Mouse (Mus musculus) G1E-ER4 (cell line): ENCODE measurements around the gene Klf1. TPM values are rescaled to one million over a fixed set of nuclear protein-coding genes. Genes with fewer than 3 reads are reported as not detected.

ENCODE experiments used
- GATA1 ChIP-seq: IDR thresholded peaks from one replicate; pipeline ENCODE4 v1.8.0; 2012; ENCODE audit warnings: low read length, inconsistent platforms
- polyA plus RNA-seq: library from polyadenylated mRNA; stranded (reverse); fragments of >175 nt; gene quantifications from 2 replicates; pipeline ENCODE4 v1.2.3, GENCODE M21; 2012

Gene Klf1
- 371 and 477 TPM in 2 replicates for polyA plus RNA-seq

DNA sequence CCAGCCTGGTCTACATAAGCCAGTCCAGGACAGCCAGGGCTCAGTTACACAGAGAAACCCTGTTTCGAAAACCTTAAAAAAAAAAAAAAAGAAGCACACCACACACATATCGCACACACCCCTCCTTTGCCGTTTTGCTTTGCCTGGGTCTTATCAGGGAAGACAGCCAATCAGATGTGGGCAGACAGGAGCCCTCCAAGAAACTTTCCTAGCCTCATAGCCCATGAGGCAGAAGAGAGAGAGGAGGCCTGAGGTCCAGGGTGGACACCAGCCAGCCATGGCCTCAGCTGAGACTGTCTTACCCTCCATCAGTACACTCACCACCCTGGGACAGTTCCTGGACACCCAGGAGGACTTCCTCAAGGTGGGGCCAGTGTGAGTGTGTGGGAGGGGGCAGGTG lies at the start of gene Klf1:
Gene Klf1 (plus strand): TSS at position 177 of the 400 bp plus-strand sequence.
- peak; percentile 56 for TF ChIP-seq GATA1

DNA sequence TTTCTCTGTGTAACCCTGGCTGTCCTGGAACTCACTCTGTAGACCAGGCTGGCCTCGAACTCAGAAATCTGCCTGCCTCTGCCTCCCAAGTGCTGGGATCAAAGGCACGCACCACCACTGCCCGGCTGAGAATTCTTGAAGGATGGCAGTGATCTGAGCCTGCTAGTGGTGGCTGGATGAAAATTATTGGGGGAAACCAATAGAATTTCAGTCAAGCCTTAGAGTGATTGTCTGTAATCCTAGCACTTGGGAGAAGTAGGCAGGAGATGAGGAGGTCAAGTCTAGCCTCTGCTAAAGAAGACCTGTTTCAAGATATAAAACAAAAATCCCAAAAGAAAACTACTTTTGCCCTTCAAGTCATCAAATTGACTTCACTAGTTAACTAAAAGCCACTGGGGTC lies 45.3 kb upstream of the Klf1 start:
- no peak for TF ChIP-seq GATA1

DNA sequence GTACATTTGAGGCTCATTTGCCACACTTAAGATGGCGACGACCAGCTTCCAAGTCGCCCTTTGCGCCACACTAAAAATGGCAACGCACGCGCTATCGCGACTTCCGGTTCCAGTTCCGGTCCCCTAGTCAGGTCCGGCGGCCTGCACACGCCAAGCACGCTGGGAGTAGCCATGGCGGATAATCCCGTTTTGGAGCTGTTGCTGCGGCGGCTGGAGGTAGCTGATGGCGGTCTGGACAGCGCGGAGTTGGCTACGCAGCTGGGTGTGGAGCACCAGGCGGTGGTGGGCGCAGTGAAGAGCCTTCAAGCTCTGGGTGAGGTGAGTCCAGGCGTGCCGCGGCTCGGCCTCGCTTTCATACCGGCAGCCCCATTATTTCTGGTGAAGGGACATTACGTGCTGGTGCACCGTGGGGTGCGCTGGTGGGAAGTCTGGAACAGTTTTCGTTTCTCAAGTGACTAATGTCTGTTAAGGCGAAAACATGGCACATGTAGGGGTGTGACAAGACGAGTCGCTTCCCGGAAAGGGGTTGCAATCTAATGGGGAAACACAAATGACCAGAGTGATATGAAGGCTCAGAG lies 44.8 kb upstream of the Klf1 start, which contains the start of gene Farsa:
Gene Farsa (plus strand): TSS at position 126 of the 578 bp plus-strand sequence.
- no peak for TF ChIP-seq GATA1

DNA sequence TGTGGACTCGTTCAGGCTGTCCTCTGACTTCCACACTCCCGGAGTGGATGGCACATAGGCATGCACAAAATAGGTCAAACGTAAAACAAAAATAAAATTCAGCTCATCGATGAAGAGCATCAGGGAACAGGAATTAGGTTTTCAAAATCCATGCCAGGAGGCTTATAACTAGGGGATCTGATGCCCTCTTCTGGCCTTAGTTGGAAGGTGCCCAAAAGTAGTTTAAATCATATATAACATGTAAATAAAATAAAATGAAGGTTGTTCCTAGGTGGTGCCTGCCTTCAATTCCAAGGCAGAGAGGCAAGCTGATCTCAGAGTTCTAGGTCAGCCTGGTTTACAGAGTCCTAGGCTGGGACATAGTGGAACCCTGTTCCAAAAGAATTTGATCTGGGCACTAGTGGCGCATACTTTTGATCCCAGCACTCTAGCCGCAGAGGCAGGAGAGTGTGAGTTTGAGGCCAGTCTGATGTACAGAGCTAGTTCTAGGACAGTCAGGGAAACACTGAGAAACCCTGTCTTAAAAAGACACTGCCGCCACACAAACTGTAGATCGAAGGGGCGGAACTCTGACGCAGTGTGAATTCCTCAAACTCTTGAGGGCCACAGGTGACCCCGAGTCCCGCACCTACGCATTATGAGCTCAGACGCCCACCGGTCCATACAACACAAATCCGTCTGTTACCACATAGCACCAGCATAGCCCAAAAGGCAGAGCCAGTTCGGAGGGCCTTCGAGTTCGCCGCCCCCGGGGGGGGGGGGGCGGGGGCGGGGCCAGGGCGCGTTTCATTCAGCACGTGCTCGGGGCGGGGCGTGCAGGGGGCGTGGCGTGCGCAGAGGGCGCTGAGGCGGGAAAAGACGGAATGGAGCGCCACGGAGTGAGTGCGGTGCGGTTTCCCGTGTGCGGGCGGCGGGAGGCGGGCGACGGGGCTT lies 30.1 kb upstream of the Klf1 start, which contains the start of gene Syce2:
Gene Syce2 (plus strand): TSS at position 736 of the 933 bp plus-strand sequence.
- TF ChIP-seq GATA1, result no peak

DNA sequence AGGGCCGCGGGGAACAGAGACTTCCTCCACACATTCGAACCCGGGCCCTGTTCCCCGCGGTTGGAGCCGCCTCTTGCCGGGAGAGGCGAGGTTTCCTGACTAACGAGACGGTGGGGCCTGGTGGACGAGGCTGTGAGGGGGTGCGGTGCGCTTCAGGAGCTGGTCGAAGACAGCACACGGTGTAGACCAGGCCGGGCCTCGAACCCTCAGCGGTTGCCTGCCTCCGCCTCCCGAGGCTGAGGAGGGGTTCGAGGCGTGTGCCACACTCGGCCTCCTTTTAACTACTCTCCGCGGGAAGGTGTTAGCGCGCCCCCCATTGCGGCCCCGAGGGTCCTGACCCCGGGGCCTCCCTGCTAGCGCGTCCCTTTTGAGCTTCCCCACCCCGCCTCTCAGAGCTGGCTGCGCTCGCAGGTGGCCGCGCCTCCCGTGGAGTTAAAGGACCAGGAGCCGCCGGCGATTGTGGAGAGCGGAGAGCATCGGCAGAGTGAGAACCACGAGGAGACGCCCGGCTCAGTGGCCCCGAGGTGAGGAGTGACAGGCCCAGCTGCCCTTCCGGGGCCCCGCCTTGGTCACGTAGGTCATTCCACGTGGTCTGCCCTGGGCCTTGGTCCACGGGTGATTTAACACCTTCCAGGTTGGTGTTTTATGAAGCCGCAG lies 29.3 kb upstream of the Klf1 start:
- TF ChIP-seq GATA1, result no peak

DNA sequence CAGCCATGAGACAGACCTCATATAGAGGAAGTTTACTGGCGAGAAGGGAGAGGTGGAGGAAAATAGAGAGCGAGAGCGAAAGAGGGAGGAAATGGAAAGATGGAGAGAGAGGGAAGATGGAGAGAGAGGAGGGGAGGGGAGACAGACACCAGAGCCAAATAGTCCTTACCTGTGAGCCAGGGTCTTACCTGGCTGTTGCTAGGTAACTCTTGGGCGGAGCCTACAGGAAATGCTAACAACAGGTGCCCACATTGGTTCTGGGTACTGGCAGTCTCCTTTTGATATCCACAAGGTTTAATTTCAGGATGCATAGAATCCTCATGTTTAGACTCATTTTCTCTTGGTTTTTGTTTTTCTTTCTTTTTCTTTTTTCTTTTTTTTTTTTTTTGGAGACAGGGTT lies 28.7 kb upstream of the Klf1 start:
- TF ChIP-seq GATA1, result no peak

DNA sequence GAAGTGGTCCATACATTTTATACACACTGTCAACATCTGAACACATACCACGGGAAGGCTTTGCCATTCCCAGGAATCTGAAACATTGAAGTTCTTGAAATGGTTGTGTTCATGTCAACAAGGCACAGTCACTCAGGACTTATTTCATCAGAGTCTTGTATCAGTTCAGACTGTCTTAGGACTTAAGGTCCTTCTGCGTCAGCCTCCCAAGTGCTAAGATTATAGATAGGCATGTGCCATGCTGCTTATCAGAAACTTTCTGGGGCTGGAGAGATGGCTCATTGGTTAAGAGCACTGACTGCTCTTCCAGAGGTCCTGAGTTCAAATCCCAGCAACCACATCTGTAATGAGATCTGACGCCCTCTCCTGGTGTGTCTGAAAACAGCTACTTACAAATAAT lies 27.4 kb upstream of the Klf1 start:
- no peak for TF ChIP-seq GATA1

DNA sequence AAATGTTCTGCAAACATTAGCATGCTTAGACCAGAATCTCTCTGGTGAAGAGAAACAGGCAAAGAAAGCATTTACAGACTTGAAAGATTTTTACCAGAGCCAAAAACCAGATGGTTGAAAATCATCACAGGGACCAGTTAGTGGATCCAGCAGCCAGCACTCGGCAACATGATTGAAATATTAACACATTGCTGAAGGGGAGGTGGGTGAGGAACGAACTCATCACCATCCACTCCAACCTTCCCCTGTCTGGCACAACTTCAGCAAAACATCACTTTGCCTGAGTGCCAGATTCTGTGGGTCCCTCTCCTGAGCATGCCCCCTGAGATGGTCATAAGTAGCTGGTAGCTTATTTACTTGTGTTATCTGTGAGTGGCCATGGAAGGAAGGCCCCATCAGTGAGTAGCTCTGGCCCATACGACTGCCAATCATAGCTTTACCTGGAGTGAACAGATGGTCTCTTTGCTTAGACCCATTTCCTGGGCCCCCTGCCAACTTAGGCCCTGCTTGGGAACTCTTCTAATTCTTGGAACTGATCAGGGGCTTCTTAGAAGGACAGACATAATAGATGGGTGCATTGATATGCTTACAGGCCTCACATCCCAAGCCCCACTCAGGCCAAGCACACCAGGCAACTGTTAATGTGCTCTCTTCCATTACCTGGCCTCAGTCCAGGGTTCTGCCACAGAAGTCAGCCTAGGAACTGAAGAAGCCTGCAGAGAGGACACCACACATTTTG lies 24.3 kb upstream of the Klf1 start:
- TF ChIP-seq GATA1, result no peak

DNA sequence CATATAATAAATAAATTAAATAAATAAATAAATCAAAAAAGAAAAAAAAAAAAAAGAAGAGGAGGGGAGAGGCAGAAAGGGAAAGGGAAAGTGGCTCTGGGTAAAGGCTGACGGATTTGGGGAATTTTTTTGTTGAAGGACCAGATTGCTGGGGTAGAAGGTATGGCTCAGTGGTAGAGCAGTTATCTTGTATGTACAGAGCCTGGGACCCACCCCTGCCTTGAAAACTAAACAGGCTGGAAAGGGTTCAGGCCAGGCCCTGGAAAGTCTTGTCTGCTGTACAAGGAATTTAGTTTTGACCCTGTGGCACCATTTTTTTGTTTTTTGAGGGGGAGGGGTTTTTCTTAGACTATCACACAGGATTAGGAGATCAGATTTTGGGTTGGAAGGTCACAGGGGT lies 22.8 kb upstream of the Klf1 start:
- no peak for TF ChIP-seq GATA1

DNA sequence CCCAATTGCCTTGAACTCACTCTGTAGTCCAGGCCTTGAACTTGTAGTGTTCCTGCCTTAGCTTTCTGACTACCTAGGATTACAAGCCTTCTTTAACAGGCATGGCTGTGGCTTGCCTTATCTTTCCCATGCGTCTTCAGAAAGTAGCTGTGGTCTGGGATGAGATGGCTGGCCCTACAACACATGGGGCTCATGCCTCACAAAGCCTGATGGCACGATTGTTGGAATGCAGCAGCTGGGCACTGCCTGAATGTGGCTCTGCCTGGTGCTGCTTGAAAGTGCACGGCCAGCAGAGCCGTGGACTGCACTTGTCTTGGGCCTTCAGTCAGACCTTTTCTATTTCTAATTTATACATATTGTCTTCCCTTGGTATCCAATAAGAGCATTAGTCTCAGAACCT lies 17.0 kb upstream of the Klf1 start:
- no peak for TF ChIP-seq GATA1

DNA sequence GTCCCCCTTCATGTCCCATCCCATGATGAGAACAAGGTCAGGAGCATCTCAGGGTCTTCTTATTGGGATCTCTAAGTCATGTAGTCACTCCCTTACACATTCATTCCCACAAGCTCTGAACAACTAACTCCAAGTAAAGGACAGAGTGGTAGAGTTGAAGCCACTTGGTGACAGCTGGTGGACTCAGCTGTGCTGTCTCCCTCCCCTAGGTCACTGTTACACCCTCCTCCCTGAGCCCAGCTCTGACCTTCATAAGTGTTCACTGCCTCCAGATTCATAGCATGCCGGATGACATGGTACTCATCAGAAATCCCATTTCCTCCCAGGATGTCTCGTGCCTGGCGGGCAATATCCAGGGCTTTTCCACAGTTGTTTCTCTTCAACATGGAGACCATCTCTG lies 13.4 kb upstream of the Klf1 start:
- TF ChIP-seq GATA1, result no peak

DNA sequence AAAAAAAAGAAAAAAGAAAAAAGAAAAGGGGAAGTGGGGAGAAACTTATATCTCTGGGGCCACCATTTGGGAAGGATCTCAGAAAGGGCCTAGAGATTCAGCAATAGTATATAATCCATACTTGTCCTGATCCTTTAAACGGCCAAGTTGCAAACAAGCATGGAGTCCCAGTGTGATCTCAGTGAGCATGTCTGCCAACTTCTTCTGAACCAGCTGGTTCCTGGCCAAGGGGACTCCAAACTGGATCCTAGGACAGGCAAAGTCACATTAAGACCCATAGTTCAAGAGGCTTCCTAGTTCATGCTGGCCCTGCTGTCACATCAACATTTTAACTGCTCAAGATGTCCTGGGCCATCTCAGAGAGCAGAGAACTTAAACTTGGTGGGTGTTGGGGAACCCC lies 12.6 kb upstream of the Klf1 start:
- TF ChIP-seq GATA1, result no peak

DNA sequence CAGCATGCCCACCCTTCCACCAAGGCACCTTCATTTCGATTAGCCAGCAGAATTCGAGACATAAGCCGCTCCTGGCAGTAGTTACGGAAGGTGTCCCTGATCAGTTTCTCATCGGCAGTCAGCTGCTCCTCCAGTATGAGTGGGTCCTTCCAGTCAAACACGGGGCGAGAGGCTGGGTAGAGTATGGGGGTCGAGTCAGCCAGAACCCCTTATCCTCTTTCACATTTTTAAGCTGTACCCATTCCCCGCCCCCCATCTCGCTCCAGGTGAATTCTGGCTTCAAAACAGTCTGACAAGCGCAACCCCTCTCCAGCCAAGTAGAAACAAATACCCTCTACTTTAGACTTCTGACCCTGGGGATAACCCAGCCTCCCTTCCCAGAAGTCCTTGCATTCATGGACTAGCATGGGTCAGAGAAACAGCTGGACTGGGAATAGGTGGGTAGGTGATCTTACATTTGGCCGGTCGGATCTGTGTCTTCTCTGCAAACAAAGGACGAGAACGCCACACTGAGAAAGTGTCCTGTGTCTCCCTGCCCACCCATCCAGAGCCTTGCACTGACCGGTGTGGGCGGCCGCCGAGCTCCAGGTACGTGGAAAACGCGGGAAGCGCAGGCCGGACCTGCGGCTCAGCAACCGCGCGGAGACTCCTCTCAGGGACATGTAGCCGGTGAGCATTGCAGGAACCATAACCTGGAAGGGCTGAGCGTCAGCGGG lies 8.6 kb upstream of the Klf1 start:
- no peak for TF ChIP-seq GATA1

DNA sequence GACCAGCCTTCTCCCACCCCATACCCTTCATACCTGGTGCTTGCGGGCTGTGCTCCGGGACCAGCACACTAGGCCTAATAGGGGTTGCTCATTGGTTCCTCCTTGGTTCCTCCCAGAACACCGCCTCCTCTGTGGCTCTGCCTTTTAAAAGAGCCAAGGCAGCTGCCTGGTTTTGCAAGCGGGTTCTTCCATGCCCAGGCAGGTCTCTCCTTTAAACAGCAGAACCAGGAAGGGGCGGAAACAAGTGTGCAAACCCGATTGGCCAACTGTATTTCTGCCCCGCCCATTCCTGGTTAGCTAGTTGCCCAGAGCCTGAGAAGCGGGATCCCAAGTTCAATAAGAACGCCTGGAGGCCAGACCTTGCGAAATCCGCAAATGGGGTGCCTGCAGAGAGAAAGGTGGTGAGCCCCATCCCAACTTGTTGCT lies 8.0 kb upstream of the Klf1 start, which contains the start of gene Gcdh:
Gene Gcdh (minus strand): TSS at position 213 of the 426 bp plus-strand sequence.
- no peak for TF ChIP-seq GATA1

DNA sequence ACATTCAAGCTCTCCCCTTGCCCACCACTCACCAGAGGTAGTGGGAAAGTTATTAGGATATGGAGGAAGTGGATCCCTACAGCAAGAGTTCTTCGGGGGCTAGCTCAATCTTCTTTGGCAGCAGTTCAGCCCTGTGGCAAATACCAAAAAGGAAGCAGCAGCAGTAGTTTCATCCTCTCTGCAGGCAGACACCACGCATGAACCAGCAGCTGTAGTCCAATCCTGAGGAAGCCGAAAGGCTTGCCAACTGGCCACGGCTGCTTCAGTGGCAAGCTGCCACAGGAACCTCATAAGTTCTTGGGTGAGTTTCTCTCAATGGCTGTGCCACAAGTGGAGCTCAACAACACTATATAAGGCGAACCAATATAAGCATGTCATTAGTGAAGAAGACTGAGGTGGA lies 5.8 kb upstream of the Klf1 start:
- no peak for TF ChIP-seq GATA1
